Mouse (Mus musculus) hindbrain, embryonic 11.5 days (tissue): ENCODE measurements at regions not wholly inside any gene's neighbourhood (a gene's known extent, or its start where the extent isn't known, plus 50 kb on each side); places are given as distances from the start of the nearest gene placed in this dataset.

Experiments used
- ATAC-seq: fragments of 200-750 bp; cut with Nextera tagmentation; 2 replicates; pipeline ENCODE4 v1.8.0; 2017; ENCODE audit warnings: mild to moderate bottlenecking, moderate TSS enrichment, moderate library complexity; ENCODE audit not compliant: low FRiP score
- DNase-seq: peaks from one replicate; pipeline ENCODE4 v3.0.0-alpha.2; 2015; ENCODE audit warnings: low spot score
- H3K27ac ChIP-seq: fragments of 300-500 bp; sonication (generic); 2 replicates; pipeline ENCODE4 v1.5.1; 2014; ENCODE audit warnings: mild to moderate bottlenecking, low read depth, low read length
- H3K27me3 ChIP-seq: fragments of 300-500 bp; sonication (generic); 2 replicates; pipeline ENCODE4 v1.6.1; 2014; ENCODE audit warnings: mild to moderate bottlenecking, low read length, moderate library complexity, mixed read lengths; ENCODE audit not compliant: control insufficient read depth, insufficient read depth
- H3K36me3 ChIP-seq: fragments of 300-500 bp; sonication (generic); 2 replicates; pipeline ENCODE4 v1.6.1; 2014; ENCODE audit warnings: mild to moderate bottlenecking, low read length, moderate library complexity, mixed read lengths; ENCODE audit not compliant: control insufficient read depth, insufficient read depth
- H3K4me1 ChIP-seq: fragments of 300-500 bp; sonication (generic); replicated peaks from 2 replicates; pipeline ENCODE4 v1.6.1; 2014; ENCODE audit warnings: low read length, mixed read lengths; ENCODE audit not compliant: control insufficient read depth, insufficient read depth
- H3K4me2 ChIP-seq: fragments of 300-500 bp; sonication (generic); replicated peaks from 2 replicates; pipeline ENCODE4 v1.6.1; 2014; ENCODE audit warnings: mild to moderate bottlenecking, low read depth, low read length
- H3K4me3 ChIP-seq: fragments of 300-500 bp; sonication (generic); 2 replicates; pipeline ENCODE4 v1.5.1; 2014; ENCODE audit warnings: low read depth, low read length
- H3K9ac ChIP-seq: fragments of 300-500 bp; sonication (generic); 2 replicates; pipeline ENCODE4 v1.6.1; 2014; ENCODE audit warnings: low read depth, low read length
- H3K9me3 ChIP-seq: fragments of 300-500 bp; sonication (generic); 2 replicates; pipeline ENCODE4 v1.6.1; 2016; ENCODE audit warnings: low read length; ENCODE audit not compliant: control insufficient read depth
- WGBS: fragments of 180-500 bp; shearing (Covaris S2); extraction: QIAGEN DNeasy Blood & Tissue Kit; methylation state at CpG from one replicate; pipeline ENCODE4 v1.1.7; 2014; 5-methylcytosine and 5-hydroxymethylcytosine counted together

- 86% methylated on average over 3 of the region's 3 CpGs for WGBS
- no peaks in the 10 kb centered on the region for H3K36me3 ChIP-seq
- no peak overlapping the region for H3K9ac ChIP-seq
- no peaks in the 10 kb centered on the region for H3K27me3 ChIP-seq
- no peak overlapping the region for H3K27ac ChIP-seq
- ATAC-seq (no peak), DNase-seq (no peak)
- no peaks in the 10 kb centered on the region for H3K9me3 ChIP-seq
- H3K4me1 ChIP-seq = no peaks in the 10 kb centered on the region
- H3K4me2 ChIP-seq = no peak overlapping the region
- H3K4me3 ChIP-seq = no peak overlapping the region
These were observed 255.4 kb upstream of the Cobl start for GRCm38 (mm10) chr11:12720169-12720568.

GRCm38 (mm10) chr11:12696321-12696720 is 231.6 kb upstream of the Cobl start:
- Histone ChIP-seq H3K27me3 (no peaks in the 10 kb centered on the region), H3K9me3 (no peaks in the 10 kb centered on the region), H3K4me2 (no peak overlapping the region), H3K27ac (no peak overlapping the region), H3K4me1 (no peaks in the 10 kb centered on the region), H3K36me3 (no peaks in the 10 kb centered on the region), H3K9ac (no peak overlapping the region), H3K4me3 (no peak overlapping the region)
- 45% methylated on average over 5 of the region's 5 CpGs for WGBS
- DNase-seq = no peak
- ATAC-seq = no peak

GRCm38 (mm10) chr11:12692836-12693235 is 228.1 kb upstream of the Cobl start:
- Histone ChIP-seq H3K36me3 (no peaks in the 10 kb centered on the region), H3K4me2 (no peak overlapping the region), H3K4me3 (no peak overlapping the region), H3K27ac (no peak overlapping the region), H3K9me3 (no peaks in the 10 kb centered on the region), H3K27me3 (no peaks in the 10 kb centered on the region), H3K4me1 (no peaks in the 10 kb centered on the region), H3K9ac (no peak overlapping the region)
- no peak for DNase-seq
- ATAC-seq = no peak; the same call in 1 of the 2 replicates

GRCm38 (mm10) chr11:12686717-12687116 is 222.0 kb upstream of the Cobl start:
- H3K4me2 ChIP-seq = no peak overlapping the region
- H3K4me3 ChIP-seq = no peak overlapping the region
- H3K27ac ChIP-seq = no peak overlapping the region
- no peaks in the 10 kb centered on the region for H3K27me3 ChIP-seq
- H3K4me1 ChIP-seq = no peaks in the 10 kb centered on the region
- ATAC-seq (no peak), DNase-seq (no peak)
- H3K9me3 ChIP-seq = no peaks in the 10 kb centered on the region
- no peak overlapping the region for H3K9ac ChIP-seq
- no peaks in the 10 kb centered on the region for H3K36me3 ChIP-seq
- 93% methylated on average over 4 of the region's 4 CpGs for WGBS

DNA sequence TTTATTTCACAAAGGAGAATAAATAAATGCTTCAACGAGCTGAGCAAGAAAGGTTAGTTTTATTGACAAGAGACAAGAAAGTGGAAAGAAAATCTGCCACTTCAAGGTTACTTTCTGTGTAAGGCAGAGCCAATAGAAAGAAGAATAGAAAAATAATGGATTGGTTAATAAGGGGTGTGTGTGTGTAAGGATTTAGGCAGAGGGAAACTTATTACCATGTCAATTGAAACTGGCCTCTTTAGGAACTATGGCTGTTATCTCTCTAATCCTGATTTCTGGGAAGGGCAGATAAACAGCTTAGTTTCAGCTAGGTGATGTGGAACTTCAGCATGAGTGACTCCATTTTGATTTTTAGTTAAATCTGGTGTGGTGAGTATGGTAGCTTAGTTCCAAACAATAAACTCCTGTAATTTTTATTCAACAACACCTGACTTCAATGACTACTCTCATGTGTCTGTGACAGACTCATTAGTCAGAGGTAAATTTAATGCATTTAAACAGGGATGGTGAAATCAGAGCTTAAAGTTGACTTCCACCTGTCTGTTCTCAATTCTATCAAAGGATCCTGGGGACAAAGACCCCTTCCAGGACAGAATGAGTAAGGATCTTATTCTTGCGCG is 197.2 kb upstream of the Cobl start:
- Histone ChIP-seq H3K4me1 (no peaks in the 10 kb centered on the region), H3K9me3 (no peaks in the 10 kb centered on the region), H3K9ac (no peak overlapping the region), H3K4me2 (no peak overlapping the region), H3K27me3 (no peaks in the 10 kb centered on the region), H3K4me3 (no peak overlapping the region), H3K36me3 (no peaks in the 10 kb centered on the region), H3K27ac (no peak overlapping the region)
- ATAC-seq (no peak), DNase-seq (no peak)
- WGBS = 88% methylated on average over 3 of the region's 3 CpGs

DNA sequence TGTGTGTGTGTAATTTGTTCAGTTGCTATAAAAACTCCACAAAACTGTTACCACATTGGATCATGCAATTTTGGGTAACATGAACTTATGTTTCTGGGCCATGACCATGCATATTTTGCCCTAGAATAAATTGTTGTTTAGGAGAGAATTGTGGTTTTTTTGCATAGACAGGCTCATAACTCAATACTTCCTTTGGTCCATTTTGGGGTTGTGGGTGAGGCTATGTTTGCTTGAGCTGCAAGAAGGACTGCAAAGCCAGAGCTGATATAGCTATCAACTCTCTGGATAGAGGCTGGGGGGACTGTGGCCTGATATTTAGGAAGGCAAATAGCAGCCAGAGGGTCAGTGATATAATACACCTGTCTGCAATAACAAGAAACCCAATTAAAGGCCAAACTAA is 194.1 kb upstream of the Cobl start:
- Histone ChIP-seq H3K9me3 (no peaks in the 10 kb centered on the region), H3K9ac (no peak overlapping the region)
- no peak for ATAC-seq

DNA sequence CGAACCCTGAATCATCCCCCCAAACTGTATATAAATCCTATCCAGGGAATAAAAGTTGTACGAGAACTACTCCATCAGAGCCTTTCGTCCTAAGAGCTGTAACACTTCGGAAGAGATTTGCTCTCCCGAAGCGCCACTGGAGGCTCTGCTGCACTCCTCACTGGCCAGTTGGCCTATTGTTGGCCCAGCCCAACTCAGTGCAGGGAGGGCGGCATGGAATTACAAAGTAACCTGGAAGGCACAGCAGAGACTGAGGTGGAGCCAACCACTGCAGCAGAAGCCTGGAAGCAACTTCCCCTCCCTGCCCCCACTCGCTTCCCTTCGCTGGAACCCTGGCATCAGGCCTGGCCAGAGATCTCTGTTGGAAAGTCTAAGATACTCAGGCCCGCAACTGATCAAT is 191.7 kb upstream of the Cobl start:
- H3K27me3 ChIP-seq = no peaks in the 10 kb centered on the region
- no peaks in the 10 kb centered on the region for H3K9me3 ChIP-seq
- ATAC-seq (no peak), DNase-seq (no peak)
- 44% methylated on average over 10 of the region's 10 CpGs for WGBS
- H3K36me3 ChIP-seq = no peaks in the 10 kb centered on the region
- no peak overlapping the region for H3K4me2 ChIP-seq
- no peaks in the 10 kb centered on the region for H3K4me1 ChIP-seq
- H3K9ac ChIP-seq = no peak overlapping the region
- no peak overlapping the region for H3K27ac ChIP-seq
- H3K4me3 ChIP-seq = no peak overlapping the region

More for the DNA sequence above, 194.1 kb upstream of the Cobl start:
- Histone ChIP-seq H3K36me3 (no peaks in the 10 kb centered on the region), H3K27ac (no peak overlapping the region), H3K4me3 (no peak overlapping the region), H3K27me3 (no peaks in the 10 kb centered on the region), H3K4me2 (no peak overlapping the region), H3K4me1 (no peaks in the 10 kb centered on the region)
- no peak for DNase-seq
